Mouse (Mus musculus): ENCODE results near the gene Tmem127.
"Not testable (repeated sequence)": the region's sequence is repeated elsewhere in the genome, so short reads cannot be mapped to it uniquely, and the experiment has no call there.

The Tmem127 gene

DNA sequence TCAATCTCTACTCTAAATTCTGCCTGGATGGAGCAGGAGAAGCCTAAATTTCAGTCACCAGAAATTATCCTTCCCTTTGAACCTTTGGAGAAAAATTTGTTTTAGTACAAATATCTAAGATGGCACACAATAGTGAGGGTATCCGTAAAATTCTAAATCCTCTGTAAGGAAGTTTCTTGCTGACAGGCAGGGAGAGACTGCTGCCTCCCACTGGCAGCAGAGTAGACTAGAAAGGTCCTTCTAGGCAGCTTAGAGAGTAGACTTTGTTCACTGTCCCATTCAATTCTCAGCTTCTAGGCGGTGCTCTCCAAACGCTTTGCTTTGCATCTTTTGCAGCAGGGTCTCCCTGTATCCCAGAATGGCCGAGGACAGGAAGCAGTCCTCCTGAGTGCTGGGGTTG is 20.1 kb downstream of the Tmem127 start:
- no peak for DNase-seq (ENCODE audit: low spot score in 2 of 2)

DNA sequence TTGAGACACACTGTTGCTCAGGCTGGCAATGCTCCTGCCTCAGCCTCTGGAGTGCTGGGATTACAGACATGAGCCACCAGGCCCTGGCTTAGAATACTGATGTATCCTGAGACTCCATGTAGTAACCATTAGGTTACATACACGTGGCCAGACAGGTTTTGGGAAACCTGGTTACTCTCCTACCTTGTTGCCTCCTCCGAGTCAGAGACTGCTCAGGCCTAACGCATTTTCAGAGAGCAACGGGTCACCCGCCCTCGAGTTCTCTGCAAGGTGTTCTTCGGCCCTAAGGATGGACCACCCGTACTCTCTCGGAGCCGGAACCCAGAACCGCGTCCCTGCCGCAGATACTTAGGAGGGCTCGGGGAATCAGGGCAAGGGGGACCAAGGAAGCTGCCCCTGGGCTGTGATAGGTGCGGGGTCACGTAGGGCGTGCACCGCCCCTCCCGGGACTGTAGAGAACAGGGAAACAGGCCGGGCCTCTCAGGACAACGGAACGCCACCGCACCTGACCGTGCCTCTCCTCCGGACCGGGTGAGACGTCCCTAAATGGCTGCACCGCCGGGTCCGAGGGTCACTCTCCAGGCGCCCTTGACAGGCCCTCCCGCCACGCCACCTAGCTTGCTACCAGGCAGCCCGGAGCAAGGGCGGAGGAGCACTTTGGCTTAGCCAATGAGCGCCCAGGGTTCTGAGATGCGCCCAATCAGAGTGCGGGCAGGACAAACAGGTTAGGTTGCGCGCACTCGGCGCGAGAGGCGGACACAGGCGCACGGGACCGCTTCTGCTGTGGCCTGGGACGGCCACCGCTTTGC is 22.0 kb downstream of the Tmem127 start, which contains the start of gene Stard7:
TSS of gene Stard7 (plus strand) at position 728 of the 809 bp plus-strand sequence.
- peak; percentile 95 to 97 for DNase-seq (ENCODE audit: low spot score in 2 of 2)

DNA sequence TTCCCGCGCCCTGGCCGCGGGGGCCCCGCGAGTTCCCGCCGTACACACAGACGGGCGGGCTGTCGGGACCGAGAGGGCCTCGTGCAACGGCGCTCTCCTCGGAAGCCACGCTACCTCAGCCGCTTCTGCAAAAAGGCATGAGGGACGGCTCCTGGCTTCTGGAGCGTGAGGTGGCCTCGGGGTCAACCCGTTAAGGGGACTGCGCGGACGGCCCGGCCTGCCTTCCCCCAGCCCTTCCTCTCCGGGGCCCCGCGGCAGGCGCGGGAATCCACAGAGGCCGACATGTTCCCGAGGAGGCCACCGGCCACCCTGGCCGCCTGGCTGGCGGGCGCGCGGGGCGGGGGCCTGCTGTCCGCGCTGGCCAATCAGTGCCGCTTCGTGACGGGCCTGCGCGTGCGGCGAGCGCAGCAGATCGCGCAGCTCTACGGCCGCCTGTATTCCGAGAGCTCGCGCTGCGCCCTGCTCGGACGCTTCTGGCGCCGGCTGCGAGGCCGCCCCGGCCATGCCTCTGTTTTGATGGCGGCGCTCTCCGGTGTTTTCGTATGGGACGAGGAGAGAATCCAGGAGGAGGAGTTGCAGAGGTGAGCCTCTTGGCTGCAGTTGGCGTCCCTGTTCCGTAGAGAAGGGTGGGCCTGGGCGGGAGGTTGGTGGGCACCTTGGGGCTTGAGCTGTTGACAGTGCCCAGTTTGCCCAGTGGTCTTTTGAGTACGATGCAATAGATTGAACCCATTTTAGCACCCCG is 22.8 kb downstream of the Tmem127 start:
- DNase-seq (ENCODE audit: low spot score in 2 of 2), result peak in 1 of 2 experiments; percentile 88

DNA sequence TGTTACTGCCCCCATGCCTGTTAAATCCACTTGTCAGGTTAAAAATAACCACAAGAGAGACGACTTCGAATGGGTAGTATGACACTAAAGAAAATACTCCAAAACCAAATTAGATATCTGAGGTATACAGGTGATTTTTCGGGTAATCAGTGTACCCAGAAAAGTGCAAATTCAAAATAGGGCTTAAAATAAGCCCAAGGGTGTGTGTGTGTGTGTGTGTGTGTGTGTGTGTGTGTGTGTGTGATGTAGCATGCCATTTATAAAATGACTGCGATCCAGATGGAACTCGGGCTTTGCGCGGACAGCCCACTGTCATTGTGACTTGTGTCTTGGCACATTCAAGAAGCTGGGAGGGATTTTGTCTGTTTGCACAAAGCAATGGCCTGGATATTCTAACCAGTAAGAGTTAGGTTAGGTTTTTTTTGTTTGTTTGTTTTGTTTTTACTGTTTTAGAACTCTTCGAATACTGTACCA is 23.4 kb downstream of the Tmem127 start:
- peak in 1 of 2 experiments; percentile 30 for DNase-seq (ENCODE audit: low spot score in 2 of 2)

DNA sequence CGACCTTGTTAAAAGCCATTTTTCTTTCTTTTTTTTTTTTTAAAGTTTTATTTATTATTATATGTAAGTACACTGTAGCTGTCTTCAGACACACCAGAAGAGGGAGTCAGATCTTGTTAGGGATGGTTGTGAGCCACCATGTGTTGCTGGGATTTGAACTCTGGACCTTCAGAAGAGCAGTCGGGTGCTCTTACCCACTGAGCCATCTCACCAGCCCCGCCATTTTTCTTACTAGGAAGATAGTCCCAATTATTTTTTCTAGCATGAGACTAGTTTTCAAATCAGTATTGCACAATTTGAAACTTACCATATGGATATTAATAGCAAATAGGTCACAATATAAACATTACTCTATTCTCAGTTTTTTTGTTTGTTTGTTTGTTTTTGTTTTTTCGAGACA is 24.3 kb downstream of the Tmem127 start:
- not testable (repeated sequence) for DNase-seq (ENCODE audit: low spot score in 2 of 2)

DNA sequence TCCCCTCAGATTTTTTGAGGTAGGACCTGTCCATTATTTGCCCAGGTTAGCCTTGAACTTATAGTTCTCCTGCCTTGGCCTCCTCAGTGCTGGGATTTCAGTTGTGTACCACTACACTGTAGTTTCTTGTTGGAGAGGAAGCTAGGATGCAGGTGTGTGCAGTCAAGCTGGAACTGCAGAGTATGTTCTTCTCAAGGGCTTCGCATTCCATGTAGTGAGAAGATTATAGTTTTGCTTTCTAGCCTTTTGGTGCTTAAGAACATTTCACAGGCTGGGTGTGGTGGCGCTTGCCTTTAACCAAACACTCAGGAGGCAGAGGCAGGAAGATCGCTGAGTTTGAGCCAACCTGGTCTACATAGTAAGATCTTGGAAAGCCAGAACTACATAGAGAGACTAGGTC is 25.1 kb downstream of the Tmem127 start:
- DNase-seq (ENCODE audit: low spot score in 2 of 2), result no peak

DNA sequence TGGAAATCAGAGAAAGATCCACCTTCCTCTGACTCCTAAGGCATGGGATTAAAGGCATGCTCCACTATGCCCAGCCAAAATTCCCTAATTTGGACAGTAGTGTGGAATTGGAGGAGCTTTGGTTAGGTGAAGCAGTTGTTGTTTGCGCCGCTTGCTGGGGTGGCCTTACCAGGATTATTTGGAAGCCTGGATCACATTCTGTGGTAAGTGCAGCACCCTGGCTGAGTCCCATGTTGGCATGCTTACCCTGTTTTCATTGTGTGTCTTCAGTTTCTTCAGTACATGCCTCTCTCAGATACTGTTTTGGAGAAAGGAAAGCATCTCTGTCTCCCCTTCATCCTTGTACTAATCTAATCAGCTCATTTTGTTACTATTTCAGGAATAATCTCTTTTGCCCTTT is 26.9 kb downstream of the Tmem127 start:
- no peak for DNase-seq (ENCODE audit: low spot score in 2 of 2)

DNA sequence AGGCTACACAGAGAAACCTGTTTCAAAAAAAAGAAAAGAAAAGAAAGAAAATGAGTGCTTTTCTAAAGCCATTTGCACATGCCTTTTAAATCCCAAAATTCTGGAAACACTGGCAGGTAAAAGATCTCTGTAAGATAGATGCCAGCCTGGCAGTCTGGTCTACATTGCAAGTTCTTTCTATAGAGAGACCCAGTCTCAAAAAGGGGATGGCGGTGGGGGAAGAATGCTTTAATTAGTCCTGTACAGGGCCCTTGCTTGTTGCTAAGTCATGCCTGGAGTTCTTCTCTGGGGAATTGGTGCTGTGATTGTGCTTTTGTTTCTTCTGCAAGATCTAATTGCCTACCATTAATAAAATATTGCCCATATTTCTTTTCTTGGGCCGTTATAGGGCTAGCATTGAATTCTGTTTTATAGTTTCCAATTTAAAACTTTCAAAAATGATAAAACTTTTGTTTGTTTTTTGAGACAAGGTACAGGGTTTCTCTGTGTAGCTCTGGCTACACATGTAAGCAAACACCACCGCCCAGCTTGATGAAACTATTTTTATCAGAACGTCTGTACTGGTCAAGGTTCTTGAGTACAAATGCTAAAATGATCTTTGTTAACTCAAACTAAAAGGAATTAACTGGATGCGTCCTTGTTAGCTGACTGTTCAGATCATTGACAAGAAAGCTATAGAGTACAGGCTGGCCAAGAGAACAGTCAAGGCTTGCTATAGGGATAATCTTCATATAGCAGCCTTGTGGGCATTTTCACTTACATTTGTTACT is 28.0 kb downstream of the Tmem127 start:
- no peak for DNase-seq (ENCODE audit: low spot score in 2 of 2)

DNA sequence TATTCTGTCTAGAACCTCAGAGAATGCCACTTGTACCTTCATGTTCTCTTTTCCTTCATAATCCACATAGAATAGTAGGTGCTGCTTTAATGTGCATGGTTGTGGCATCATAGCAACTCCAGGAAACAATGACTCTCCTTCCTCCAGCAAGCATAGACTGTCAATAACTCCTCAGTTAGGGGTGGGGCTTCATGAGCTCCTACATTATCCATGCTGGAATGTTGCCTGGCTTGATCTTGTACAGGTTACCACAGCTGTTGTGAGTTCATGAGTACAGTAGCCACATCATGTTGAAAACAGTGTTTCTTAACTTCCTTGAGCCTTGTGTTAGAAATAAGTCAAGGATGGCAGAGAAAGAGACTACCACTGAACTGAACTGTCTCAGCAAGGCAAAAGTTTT is 30.5 kb downstream of the Tmem127 start:
- no peak for DNase-seq (ENCODE audit: low spot score in 2 of 2)

DNA sequence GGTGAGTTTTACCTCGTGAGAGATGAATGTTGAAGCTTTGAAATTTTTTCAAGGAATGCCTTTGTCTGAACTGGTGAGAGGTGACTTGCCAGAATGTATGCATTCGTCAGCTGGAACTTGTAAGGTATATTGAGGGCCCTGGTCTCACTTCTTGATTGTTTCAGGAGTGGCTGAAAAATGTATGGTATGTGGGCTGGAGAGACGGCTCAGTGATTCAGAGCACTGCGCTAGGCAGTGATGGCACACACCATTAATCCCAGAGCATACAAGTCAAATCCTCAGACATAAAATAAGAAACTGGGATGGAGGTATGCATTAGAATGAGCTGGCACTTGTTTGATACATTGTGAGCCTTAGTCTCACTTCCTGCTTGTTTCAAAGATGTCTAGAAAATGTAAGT is 44.5 kb downstream of the Tmem127 start:
- no peak for DNase-seq (ENCODE audit: low spot score in 2 of 2)

DNA sequence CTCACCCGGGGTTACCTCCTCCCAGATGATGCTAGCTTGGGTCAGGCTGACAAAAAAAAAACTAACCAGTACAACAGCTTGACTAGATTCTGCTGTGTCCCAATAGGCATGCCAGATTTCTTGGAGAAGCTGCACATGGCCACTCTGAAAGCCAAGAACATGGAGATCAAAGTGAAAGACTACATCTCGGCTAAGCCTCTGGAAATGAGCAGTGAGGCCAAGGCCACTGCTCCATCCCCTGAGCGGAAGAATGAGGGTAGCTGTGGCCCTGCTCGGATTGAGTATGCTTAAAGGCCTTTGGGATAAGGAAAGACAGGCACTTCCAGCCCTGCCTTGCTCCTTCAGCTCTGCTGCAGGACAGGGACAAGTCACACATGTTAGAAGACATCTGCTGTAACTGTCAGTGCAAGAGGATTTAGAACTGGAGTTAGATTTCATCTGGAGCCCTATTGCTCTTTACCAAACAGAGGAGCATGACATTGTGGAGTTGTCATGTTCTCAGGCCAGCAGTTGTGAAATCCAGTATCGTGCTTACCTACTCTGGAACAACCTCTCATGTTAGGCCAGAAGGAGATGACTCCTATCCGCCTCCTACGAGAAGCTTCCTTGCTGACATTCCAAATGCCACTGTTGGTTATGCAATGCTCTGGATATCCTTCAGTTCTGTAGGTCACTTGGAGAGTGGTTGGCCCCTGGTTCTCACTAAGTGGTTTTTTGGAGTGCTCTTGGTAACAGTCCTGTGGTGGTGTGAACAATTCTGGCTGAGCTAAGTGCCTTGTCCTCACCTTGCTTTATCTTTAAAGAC is 49.5 kb downstream of the Tmem127 start:
- DNase-seq (ENCODE audit: low spot score in 2 of 2), result no peak

DNA sequence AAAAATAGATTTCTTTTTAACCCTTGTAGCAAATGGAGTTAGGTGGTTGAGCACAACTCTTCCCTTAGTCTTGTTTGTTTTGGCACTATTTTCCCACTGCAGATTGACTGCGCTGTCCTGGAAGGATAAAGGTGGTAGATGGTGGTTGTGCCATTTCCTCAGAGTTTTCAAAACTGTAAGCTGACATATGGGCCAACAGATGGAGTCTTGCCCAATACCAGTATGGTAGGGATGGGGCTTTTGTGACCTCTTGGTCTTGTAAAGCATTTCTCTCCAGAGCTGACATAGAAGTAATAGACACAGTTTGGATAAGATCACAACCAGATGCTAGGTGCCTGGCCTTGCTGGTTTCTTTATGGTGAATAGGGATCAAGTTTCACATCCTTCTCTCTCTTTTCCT is 50.3 kb downstream of the Tmem127 start:
- DNase-seq (ENCODE audit: low spot score in 2 of 2), result no peak

DNA sequence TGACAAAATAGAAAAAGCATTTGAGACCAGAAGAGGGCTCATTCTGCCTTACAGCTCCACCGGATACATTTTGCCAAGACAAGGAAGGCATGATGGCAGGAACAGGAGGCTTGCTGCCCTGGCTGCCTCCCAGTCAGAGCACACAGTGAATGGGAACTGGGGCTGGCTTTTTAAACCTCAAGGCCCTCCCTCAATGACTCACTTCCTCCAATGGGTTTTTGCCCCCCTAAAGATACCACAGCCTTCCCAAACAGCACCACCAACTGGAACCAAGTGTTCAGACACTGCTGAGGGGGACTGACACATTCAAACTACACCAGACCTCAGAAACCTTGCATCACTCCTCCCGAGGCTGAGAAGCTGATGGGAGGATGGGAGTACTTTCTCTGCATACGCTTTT is 53.0 kb downstream of the Tmem127 start:
- no peak for DNase-seq (ENCODE audit: low spot score in 2 of 2)

DNA sequence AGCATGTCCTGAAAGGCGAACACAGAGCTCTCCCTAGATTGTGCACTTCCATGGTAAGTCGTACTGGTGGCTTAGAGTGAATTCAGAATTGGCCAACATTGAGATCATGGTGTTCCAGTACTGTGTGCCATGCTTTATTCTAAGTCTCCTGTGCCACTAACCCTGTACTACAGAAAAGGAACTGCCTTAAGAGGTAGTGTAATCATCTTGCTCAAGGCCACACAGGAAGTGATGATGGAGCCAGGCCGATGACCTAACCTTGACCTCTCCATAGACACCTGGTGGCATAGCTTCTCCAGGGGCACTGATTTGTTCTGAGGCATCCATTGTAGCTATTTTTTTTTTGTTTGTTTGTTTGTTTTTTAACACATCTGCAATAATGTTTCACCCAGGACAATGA is 54.2 kb downstream of the Tmem127 start:
- no peak for DNase-seq (ENCODE audit: low spot score in 2 of 2)

DNA sequence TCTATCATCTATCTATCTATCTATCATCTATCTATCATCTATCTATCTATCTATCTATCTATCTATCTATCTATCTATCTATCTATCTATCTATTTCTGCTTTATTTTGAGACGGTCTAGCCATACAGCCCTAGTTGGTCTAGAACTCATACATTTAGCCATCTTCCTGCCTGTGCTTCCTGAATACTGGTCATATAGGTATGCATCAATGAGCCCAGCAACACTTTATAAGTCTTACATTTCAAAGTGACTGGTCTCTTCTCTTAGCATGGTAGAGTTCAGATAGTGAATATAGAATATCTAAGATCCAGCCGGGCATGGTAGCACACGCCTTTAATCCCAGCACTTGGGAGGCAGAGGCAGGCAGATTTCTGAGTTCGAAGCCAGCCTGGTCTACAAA is 56.5 kb downstream of the Tmem127 start:
- DNase-seq (ENCODE audit: low spot score in 2 of 2), result not testable (repeated sequence)

DNA sequence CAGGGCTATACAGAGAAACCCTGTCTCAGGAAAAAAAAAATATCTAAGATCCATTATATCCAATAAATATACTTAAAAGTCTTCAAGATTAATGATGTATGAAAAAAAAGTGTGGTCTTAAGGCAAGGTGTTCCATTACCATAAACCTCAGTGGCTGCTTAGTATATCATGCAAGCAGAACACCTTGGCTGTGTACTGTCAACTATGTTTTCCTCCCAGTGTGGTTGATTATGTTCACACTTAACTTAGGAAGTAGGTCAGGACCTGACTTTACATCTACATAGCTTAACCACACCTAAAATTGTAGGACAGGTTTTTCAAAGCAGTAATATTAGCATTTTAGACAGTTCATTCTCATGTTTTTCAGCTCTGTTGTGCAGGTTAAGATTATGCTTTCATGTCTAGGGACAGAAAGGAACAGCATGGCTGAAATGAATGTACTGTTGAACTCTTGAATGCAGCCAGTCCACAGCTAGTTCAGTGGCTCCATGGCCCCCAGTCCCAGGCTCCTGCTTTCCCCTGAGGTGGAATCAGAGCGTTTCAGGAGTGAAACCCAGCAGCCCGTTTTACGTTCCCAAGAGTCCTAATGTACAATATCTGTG is 57.0 kb downstream of the Tmem127 start:
- DNase-seq (ENCODE audit: low spot score in 2 of 2), result no peak

DNA sequence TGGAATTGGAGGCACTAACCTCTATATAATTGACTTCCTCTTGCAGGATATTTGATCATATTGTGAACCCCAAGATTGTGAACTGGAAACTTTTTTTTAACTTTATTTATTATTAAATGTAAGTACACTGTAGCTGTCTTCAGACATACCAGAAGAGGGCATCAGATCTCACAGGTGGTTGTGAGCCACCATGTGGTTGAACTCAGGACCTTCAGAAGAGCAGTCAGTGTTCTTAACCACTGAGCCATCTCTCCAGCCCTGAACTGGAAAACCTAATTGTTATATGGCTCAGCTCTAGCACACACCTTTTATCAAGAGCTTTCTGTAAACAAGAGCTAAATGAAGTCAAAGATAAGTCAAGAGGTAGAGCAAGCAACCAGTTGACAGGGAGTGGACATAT is 58.4 kb downstream of the Tmem127 start:
- no peak for DNase-seq (ENCODE audit: low spot score in 2 of 2)

DNA sequence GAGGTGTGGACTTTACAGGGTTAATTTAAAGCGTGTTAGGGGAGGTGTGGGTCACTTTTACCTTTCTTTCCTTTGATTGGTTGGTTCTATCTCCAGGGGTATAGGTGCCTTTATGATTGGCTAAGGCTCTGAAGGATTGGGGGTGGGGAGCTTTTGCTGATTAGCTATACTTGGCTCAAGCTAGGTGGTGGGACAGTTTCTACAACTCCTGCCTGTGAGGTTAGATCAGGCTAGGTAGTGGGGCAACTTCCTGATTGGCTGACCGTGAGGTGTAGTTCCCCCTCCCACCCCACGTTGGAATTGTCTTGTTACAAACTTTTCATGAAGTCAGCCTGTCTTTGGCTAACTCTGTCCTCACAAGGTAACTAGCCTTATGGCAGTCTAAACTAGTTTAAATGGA is 59.5 kb downstream of the Tmem127 start:
- DNase-seq (ENCODE audit: low spot score in 2 of 2), result no peak

DNA sequence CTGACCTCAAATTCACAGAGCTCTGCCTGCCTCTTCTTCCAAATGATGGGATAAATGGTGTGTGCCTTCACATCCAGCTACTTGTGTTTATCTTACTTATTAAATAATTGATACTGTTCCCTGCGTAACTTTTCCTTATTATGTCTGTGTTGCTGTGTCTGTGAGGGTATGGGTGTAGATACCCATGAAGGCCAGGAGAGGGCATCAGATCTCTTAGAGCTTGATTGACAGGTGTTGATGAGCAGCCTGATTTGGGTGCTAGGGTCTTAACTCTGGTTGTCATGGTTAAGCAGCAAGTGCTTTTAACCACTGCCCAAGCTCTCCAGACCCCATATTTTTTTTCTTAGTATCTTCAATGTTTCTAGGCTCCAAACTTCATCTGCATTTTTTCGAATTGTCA is 61.0 kb downstream of the Tmem127 start:
- DNase-seq (ENCODE audit: low spot score in 2 of 2), result no peak

DNA sequence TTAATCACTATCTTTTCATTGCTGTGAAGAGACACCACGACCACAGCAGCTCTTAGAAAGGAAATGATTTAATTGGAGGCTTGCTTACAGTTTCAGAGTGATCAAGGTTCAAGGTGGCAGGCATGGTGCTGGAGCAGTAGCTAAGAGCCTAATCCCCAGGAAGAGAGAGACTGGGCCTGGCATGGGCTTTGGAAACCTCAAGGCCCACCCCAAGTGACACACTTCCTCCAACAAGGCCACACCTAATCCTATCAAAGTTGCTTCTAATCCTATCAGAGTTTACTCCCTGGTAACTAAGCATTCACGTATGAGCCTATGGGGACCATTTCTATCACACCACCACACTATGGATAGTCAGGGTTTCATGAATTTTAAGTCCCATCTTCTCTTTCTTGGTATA is 62.5 kb downstream of the Tmem127 start:
- DNase-seq (ENCODE audit: low spot score in 2 of 2), result no peak

DNA sequence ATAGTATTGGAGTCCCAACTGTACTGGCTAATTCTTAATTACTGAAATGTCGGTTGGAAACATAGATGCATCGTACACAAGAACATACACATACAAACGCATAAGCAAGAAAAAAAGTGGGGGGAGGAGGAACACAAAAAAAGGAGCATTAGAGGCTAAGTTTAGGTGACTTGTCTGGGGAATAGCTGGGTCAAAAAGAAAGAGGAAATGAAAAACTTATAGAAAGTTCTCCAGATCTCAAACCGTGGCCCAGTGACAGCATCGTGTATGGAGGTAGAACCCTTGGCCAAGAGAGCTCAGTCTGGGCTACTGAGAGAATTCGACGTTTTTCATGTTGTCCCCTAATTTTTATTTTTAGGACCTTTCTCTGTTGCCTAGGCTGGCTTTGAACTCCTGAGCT is 63.0 kb downstream of the Tmem127 start:
- no peak for DNase-seq (ENCODE audit: low spot score in 2 of 2)
